Mouse (Mus musculus): ENCODE results near the gene Romo1.
A peak's percentile ranks its signal among the peaks of the same experiment; 100 is the strongest.
"Not testable (repeated sequence)": the region's sequence is repeated elsewhere in the genome, so short reads cannot be mapped to it uniquely, and the experiment has no call there.

Romo1 gene

DNA sequence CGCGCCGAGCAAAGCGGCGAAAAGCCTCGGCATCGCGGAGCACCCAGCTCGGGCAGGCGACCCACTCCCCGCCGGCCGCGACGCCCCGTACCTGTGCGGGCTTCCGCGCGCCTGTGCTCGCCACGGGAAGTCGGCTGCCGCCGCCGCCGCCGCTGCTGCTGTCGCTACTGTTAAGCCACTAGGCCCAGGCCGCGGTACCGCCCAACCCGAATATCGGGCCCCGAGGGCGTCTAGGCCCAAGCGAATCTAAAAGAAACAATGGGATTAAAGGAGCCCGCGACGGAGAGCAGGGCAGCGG, 35.9 kb downstream of the Romo1 start:
- DNase-seq (ENCODE audit: low read depth, low spot score), result no peak

DNA sequence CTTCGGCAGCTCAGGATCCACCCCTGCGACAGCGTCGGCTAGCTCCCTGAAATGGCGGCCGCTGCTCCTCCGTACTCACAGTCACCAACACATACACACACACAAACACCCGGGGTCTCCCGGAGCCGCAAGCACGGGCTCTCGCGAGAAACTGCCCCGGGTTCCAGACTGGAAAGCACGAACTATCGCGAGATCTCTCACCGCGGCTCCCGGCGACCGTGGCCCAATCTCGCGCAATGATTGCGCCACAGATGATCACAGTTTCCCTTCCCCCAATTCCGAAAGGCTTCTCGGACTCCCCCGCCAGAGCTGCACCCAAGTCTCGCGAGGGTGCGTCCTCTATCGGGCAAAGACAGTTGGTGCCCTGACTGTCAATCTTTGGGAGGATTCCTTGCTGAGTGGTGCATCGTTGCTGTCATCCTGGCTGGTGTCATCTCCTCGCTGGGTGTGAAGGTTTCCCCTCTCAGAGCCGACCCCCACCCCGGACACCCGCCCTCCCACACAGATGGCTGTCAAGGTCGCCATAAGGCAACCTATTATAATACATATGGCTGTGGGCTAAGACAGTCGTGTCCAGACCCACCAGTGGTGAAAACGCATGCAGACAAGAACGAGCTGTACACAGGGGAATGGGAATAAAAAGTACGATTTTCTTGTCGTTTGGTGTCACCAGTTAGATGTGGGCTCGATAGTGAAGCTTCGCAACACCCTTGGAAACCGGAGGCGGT, 36.4 kb downstream of the Romo1 start, which contains the start of gene Rbm39:
TSS of gene Rbm39 (minus strand) at position 145 of the 728 bp plus-strand sequence.
- DNase-seq (ENCODE audit: low read depth, low spot score), result peak; percentile 100

DNA sequence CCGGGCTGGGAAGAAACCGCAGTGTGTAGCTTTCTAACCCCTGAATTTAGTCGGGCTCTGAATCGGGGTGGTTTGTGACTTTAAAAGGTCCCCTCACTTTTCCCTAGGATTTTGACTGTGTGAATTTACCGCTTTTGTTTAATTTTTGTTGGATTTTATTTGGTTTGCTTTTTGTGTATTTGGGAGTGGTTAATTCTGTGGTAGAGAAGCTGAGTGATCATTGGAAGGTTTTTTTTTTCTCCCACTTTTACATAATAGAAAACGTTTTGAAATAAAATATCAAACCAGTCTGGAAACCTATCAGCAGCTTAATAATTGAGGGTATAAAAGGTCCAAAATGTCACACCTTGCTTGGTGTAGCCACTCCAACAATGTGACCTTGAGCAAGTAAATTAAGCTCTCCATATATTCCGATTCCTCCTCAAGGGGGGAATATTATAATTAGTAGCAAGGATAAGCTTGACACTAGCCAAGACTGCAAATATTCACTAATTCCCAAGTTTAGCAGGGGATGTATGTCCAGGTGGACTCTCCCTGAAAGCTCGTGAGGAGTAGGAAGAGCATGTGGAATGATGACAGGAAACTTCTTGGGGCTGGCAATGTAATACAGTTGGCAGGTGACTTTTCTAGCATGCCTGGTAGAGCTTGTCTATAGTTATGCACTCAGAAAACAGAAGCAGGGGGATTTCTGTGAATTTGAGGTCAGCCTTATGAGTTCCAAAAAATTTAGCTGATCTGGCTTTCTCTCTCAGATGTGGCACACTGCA, 37.2 kb downstream of the Romo1 start:
- DNase-seq (ENCODE audit: low read depth, low spot score), result no peak

DNA sequence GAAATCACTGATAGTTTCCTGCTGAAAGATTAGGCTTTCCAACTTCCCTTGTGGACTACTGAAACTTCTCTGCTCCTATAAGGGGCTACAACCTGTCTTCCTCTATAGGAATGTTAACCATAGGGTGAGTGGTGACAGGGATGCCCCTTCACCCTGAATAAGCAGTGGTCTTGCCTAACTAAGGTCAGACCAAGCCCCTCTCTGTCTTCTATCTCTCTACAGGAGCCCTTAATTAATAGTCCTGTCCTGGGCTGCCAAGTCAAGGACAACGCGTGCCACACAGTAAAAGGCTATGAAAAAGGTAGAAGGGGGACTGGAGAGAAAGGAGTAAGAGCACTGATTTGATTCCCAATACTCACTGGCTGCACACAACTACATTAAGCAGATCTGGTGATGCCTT, 37.8 kb downstream of the Romo1 start:
- no peak for DNase-seq (ENCODE audit: low read depth, low spot score)

DNA sequence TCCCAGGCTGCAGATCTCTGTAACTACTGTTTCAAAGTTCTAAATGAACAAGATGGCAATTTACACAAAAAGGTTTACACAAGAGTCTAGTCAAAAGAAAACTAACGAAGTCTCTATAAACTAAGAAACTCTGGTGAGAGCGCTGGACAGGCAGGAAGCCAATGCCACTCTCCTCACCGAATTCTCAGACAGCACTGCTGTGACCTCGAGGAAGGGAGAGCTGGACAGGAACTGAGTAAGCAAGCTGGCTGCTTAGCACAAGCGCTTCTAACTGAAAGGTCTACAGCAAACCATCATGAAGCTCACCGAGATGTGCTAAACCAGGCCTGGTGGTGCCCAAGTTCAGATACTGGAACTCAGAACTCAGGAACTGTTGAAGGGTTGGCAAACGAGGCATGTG, 45.4 kb downstream of the Romo1 start:
- not testable (repeated sequence) for DNase-seq (ENCODE audit: low read depth, low spot score)

DNA sequence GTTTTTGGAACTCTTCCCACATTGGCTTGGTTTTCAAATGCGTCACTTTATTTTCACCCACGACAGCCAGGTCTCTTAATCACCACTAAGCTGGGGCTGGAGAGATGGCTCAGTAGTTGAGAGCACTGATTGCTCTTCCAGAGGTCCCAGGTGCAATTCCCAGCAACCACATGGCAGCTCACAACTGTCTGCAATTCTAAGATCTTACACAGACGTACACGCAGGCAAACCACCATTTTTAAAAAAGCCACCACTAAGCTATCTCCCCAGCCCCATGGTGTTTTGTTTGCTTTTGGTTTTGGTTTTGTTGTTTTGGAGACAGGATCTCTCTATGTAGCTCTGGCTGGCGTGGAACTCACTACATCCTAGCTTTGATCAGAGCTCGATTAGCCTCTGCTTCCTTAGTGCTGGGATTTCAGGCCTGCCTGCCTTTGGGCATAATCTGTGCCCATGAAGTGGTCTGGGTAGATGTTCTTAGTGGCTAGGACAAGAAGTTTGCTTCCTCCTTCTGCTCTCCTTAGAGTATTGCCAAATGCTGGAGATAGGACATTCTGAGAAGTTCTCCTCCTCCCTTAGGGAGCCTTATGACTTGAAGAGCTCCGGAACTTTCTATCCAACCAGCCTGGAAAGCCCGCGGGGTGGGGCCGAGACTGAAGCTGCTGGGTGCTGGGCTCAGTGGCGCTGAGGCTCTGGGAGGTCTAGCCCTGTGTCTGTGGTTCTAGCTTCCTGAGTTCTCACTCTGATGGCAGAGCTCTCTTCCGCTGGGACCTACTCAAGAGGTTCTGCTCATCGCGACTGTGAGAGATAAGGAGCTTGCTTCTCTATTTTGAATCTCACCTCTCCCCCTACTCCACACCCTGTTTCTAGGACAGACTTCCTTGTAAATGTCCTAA, 46.4 kb downstream of the Romo1 start:
- DNase-seq (ENCODE audit: low read depth, low spot score), result no peak

DNA sequence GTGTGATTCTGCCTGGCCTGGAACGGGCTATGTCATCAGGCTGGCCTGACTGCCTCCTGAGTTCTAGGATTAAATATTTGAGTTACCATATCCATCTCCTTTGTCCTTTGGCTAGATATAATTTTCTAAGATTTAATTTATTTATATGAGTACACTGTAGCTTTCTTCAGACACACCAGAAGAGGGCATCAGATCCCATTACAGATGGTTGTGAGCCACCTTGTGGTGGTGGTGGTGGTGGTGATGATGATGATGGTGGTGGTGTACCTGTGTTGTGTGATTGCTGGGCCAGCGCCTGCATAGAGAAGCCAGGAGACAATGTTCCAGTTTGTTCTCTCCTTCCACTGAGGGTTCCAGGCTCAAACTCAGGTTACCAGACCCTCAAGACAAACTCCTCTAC, 47.7 kb downstream of the Romo1 start:
- no peak for DNase-seq (ENCODE audit: low read depth, low spot score)

DNA sequence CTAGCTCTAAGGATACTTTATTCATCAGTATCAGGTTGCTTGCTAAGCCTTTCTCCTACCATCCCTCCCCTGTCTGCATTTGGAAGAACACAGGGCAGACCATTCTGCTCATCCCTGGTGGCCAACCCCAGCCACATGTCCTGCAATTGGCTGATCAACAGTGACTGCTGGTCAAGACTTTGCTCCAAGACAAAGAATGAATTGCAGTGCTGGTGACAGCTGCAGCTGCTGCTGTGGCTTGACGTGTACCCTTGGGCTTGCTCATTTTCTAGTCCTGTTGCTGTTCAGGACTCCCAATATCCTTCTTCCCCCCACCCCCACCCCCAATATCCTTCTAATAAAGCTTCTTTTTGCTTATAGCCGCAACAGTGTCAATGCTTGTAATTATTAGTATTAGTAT, 48.2 kb downstream of the Romo1 start:
- DNase-seq (ENCODE audit: low read depth, low spot score), result no peak

DNA sequence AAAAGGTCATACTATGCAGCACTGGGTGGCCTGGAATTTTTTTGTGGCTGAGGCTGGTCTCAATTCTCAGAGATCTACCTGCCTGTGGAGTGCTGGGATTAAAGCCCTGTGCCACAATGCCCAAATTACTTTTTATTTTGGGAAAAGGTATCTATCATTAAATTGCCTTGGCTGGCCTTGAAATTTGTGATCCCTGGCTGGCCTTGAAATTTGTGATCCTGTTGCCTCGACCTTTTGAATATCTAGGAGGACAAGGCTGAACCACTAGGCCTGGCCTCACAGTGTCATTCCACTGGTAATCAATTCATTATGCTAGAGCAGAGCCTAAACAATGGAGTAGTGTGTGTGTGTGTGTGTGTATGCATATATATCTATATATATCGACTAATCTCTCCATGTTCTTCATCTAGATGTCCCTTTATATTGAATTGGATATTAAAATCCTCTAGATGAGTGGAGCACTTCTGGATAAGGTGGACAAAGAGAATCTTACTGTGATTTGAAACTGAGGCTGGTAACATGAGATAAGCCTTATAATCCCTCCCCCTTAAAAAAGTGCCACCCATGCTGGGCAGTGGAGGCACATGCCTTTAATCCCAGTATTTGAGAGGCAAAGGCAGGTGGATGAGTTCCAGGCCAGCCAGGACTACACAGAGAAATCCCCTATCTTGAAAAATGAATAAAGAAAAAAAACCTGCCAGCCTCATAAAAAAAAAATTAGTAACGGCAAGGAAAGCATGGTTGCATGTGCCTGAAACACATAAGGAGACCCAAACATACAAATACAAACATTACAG, 49.4 kb downstream of the Romo1 start:
- no peak for DNase-seq (ENCODE audit: low read depth, low spot score)

- peak; percentile 77 for DNase-seq (ENCODE audit: low read depth, low spot score)
Measured at GRCm38 (mm10) chr2:156194571-156194970, 50.7 kb downstream of the Romo1 start.
